Mouse (Mus musculus): ENCODE measurements at regions not wholly inside any gene's neighbourhood (a gene's known extent, or its start where the extent isn't known, plus 50 kb on each side); places are given as distances from the start of the nearest gene placed in this dataset.
"Not testable (repeated sequence)": the region's sequence is repeated elsewhere in the genome, so short reads cannot be mapped to it uniquely, and the experiment has no call there.

- no peak for DNase-seq
These were observed 57.8 kb upstream of the Cry1 start for GRCm38 (mm10) chr10:85242701-85243100.

GRCm38 (mm10) chr10:85243556-85243955 lies 58.7 kb upstream of the Cry1 start:
- DNase-seq = no peak

DNA sequence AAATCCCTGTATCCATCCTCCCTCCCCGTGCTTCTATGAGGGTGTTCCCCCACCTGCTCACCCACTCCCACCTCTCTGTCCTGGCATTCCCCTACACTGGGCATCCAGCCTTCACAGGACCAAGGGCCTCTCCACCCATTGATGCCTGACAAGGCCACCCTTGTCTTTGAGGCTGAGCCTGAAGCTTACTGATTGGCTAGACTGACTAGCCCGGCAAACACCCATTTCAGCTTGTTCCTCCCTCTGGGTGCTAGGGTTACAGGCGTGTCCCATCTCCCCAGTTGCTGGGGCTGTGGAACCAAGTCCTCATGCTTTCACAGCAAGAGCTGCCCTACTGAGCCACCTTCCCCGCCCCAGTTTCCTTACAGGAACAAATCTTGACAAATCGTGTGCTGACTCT lies 80.9 kb upstream of the Cry1 start:
- DNase-seq = no peak

- no peak for DNase-seq
These were observed 81.3 kb upstream of the Cry1 start for GRCm38 (mm10) chr10:85266148-85266547.

GRCm38 (mm10) chr10:85266796-85267195 lies 81.9 kb upstream of the Cry1 start:
- no peak for DNase-seq

DNA sequence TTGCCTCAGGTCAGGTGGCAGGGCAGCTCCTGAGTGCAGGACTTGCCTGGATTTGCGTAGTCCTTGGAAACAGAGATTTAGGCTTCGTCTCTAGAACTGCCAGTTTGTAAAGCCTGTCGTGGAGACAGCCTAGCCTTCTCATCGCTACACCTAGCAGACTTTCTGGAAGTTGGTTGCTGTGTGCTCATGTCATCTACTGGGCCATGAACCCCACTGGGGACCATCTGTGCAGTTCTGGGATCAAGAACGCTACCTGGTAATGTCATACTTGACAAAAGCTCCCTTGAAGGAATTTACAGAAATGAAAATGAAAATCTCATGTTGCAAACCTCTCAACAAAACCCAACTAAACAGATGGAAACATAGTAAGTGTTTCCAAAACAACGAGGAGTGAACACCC lies 85.3 kb upstream of the Cry1 start:
- DNase-seq = no peak

- DNase-seq = no peak
These were observed 91.9 kb upstream of the Cry1 start for GRCm38 (mm10) chr10:85276793-85277192.

- no peak for DNase-seq
These were observed 94.7 kb upstream of the Btbd11 start for GRCm38 (mm10) chr10:85291733-85292476.

GRCm38 (mm10) chr10:85292477-85292855 lies 94.1 kb upstream of the Btbd11 start:
- no peak for DNase-seq

DNA sequence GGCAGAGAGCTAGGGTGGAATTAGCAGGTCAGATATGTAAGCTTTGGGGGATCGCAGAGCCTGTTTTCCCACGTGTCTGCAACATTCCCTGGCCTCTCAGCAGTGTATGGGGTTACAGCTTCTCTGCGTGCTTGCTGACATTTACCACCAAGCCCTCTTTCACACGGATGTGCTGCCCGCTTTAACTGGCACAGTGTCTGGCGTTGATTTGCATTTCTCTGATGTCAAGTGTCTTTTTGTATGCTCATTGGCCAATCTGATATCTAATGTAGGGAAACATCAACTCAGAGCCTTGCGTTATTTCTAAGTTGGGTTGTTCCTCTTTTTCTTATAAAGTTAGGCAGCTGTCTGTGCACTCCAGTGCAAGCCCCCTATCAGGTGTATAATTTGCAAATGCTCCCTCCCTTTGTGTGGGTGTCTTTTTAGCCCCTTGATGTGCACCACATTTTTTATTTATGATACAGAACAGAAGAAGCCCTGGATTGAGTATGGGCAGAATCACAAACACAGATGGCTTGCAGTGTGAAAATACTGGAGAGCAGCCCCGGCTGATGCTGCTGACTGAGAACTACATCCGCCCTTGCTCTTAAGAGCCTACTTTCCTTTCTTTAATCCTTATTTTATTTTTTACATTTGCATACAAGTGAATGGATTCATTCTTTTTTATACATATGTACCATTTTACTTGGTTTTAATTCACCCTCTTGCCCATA lies 93.4 kb upstream of the Btbd11 start:
- DNase-seq = no peak

DNA sequence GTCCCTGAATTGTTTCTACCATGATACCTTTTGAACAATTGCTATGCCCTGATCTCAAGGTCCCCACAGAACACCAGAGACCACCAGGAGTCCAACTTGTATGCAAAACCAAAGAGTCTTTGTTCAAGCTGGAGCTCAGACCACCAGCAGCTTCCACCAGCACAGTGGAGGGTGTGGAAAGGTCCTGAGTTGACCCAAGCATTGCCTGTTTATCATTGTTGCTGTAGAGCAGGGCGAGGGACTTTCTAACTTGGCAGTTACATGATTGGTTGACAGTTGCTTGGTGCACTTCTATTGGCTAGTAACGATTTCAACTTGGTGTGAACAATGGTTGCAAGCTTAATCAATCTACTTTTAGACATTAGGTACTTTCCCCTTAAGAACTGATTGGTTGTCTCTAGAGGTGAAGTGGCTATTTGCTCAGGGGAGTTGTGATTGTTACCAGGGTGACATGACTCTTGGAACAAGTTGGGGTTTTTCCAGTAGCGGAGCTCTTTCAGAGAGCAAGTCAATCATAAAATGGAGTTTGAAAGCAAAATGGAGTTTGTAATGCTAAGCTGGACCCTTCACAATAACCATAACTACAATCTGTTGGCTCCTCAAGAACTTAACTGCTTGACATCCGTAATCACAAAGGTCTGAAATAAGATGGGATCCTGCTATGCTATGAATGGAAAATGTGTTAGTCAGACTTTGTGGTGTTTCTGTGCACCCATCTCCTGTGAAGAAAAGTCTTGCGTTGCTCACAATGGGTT lies 91.3 kb upstream of the Btbd11 start:
- no peak for DNase-seq

DNA sequence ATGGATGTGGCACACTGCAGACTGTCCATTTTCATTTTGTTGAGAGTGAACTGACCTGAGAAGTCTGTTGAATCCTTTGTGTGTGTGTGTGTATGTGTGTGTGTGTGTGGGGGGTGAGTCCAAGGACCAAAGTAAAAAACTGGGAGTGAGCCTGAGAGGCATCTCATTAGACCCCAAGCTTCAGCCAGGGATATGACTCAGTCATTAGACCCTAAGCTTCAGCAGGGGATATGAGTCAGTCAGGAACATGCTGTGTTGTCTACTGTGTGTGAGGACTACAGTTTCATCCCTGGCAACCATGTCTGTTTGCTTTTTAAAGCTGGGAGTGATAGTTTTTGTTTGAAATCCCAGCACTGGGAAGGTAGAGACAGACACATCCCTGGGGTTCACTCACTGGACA lies 74.8 kb upstream of the Btbd11 start:
- no peak for DNase-seq

GRCm38 (mm10) chr10:85313331-85313730 lies 73.3 kb upstream of the Btbd11 start:
- not testable (repeated sequence) for DNase-seq

GRCm38 (mm10) chr10:85320971-85321370 lies 65.6 kb upstream of the Btbd11 start:
- no peak for DNase-seq

GRCm38 (mm10) chr10:85322280-85322679 lies 64.3 kb upstream of the Btbd11 start:
- DNase-seq = no peak

GRCm38 (mm10) chr10:85329382-85329781 lies 57.2 kb upstream of the Btbd11 start:
- DNase-seq = no peak

GRCm38 (mm10) chr10:85330938-85331691 lies 55.5 kb upstream of the Btbd11 start:
- DNase-seq = peak; percentile 47
